ENCODE assay signal across 8 mouse cellular contexts in the genomic region with DNA sequence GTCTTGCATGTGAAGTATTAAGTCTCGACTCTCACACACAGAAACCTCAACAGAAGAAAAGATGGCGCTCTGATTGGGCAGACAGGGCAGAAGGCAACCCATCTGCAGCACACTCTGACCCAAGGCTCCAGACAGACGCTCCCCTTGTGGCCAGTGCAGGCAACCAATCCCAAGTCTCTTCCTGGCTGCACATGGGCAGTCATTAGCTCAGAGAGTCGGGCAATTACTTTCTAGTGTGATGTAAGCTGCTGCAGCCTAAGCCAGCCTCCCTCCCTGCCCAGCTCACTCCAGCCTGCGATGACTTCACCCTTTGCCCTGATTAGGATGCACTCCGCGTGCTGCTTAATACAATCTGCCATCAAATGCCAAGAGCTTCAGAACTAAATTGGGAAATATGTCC.
DNase-seq lines count a peak whose midpoint lies in the region; ATAC-seq and TF ChIP-seq lines count a peak whose summit lies in the region.

No protein-coding gene starts in this region.

- 0 out of 2 replicates have a peak, but pooled peaks have one; percentile 39 for ATAC-seq in lung, embryonic 14.5 days (ENCODE audit: insufficient read depth)
- ATAC-seq in forebrain, postnatal 0 days: peak; percentile 89
- peak; percentile 56; the same call in 1 of the 2 replicates for ATAC-seq in intestine, embryonic 14.5 days (replicated peaks; ENCODE audit: low FRiP score, low TSS enrichment, low read depth)
- no peak for ATAC-seq in liver, postnatal 0 days

- no peaks in the 10 kb centered on the region for H3K27me3 ChIP-seq in lung, embryonic 14.5 days (ENCODE audit: insufficient read depth, low read length)
- H3K27me3 ChIP-seq in forebrain, postnatal 0 days (ENCODE audit: insufficient read depth, low read length): no peaks in the 10 kb centered on the region
- no peaks in the 10 kb centered on the region for H3K27me3 ChIP-seq in intestine, embryonic 14.5 days (replicated peaks; ENCODE audit: control insufficient read depth, insufficient read depth, low read length)
- H3K27me3 ChIP-seq in liver, postnatal 0 days (ENCODE audit: insufficient read depth, low read length): no peaks in the 10 kb centered on the region

- no peak overlapping the region for H3K4me3 ChIP-seq in lung, embryonic 14.5 days (ENCODE audit: low read depth, low read length)
- no peak overlapping the region for H3K4me3 ChIP-seq in forebrain, postnatal 0 days (ENCODE audit: low read depth, low read length)
- H3K4me3 ChIP-seq in intestine, embryonic 14.5 days (ENCODE audit: low read depth, low read length): no peak overlapping the region
- H3K4me3 ChIP-seq in liver, postnatal 0 days (ENCODE audit: low read depth, low read length): no peak overlapping the region

- no peak for TF ChIP-seq EP300 in liver, postnatal 0 days (IDR thresholded peaks at IDR 0.05; ENCODE audit: low read depth)

- WGBS in lung, embryonic 14.5 days: 57% methylated on average over 7 of the region's 7 CpGs
- 16% methylated on average over 7 of the region's 7 CpGs for WGBS in forebrain, postnatal 0 days
- 49% methylated on average over 7 of the region's 7 CpGs for WGBS in intestine, embryonic 14.5 days
- WGBS in liver, postnatal 0 days (ENCODE audit: insufficient replicate concordance): 74% methylated on average over 7 of the region's 7 CpGs

- TF ChIP-seq CTCF in lung, embryonic 14.5 days (IDR thresholded peaks at IDR 0.05; ENCODE audit: low read depth): no peak; the same call in 1 of the 2 replicates
- peak; percentile 49 for TF ChIP-seq CTCF in forebrain, postnatal 0 days (IDR thresholded peaks at IDR 0.05; ENCODE audit: low read depth)
- no peak for TF ChIP-seq CTCF in liver, postnatal 0 days (IDR thresholded peaks at IDR 0.05; ENCODE audit: low read depth)

- peaks cover 44% of the 10 kb centered on the region for H3K36me3 ChIP-seq in lung, embryonic 14.5 days (ENCODE audit: insufficient read depth)
- peaks cover 22% of the 10 kb centered on the region for H3K36me3 ChIP-seq in forebrain, postnatal 0 days (ENCODE audit: insufficient read depth)
- peaks cover 40% of the 10 kb centered on the region for H3K36me3 ChIP-seq in intestine, embryonic 14.5 days (ENCODE audit: control insufficient read depth, insufficient read depth, low read length)
- peaks cover 30% of the 10 kb centered on the region for H3K36me3 ChIP-seq in liver, postnatal 0 days (replicated peaks; ENCODE audit: insufficient read depth, low read length)

- no peak for DNase-seq in lung, embryonic 14.5 days
- DNase-seq in lung, postnatal 14 days: no peak
- DNase-seq in cerebellum, adult 18-20 months: peak; percentile 71 to 85
- DNase-seq in forebrain, postnatal 0 days: peak; percentile 71
- DNase-seq in intestine, embryonic 14.5 days (ENCODE audit: low spot score): no peak
- DNase-seq in retina, adult 2 months (ENCODE audit: low read depth, low spot score): peak; percentile 44
- no peak for DNase-seq in liver, postnatal 0 days
- no peak for DNase-seq in spleen, postnatal 36 days (ENCODE audit: low spot score in 2 of 2)

- no peaks in the 10 kb centered on the region for H3K9me3 ChIP-seq in lung, embryonic 14.5 days (ENCODE audit: low read depth, low read length)
- H3K9me3 ChIP-seq in forebrain, postnatal 0 days (ENCODE audit: low read length): no peaks in the 10 kb centered on the region
- no peaks in the 10 kb centered on the region for H3K9me3 ChIP-seq in intestine, embryonic 14.5 days (ENCODE audit: control insufficient read depth, low read length)
- no peaks in the 10 kb centered on the region for H3K9me3 ChIP-seq in liver, postnatal 0 days (ENCODE audit: low read length)

- no peak overlapping the region for H3K27ac ChIP-seq in lung, embryonic 14.5 days (ENCODE audit: low read depth)
- H3K27ac ChIP-seq in forebrain, postnatal 0 days (ENCODE audit: low read depth, low read length): peak overlapping the region; percentile 66
- no peak overlapping the region for H3K27ac ChIP-seq in intestine, embryonic 14.5 days (ENCODE audit: low read depth)
- no peak overlapping the region for H3K27ac ChIP-seq in liver, postnatal 0 days (ENCODE audit: low read depth)

- H3K4me2 ChIP-seq in lung, embryonic 14.5 days: no peak overlapping the region
- H3K4me2 ChIP-seq in forebrain, postnatal 0 days (ENCODE audit: low read depth): no peak overlapping the region
- no peak overlapping the region for H3K4me2 ChIP-seq in intestine, embryonic 14.5 days (ENCODE audit: low read length)
- no peak overlapping the region for H3K4me2 ChIP-seq in liver, postnatal 0 days (ENCODE audit: low read depth, low read length)

- H3K9ac ChIP-seq in lung, embryonic 14.5 days: no peak overlapping the region
- H3K9ac ChIP-seq in forebrain, postnatal 0 days: no peak overlapping the region
- no peak overlapping the region for H3K9ac ChIP-seq in intestine, embryonic 14.5 days (ENCODE audit: low read length)
- no peak overlapping the region for H3K9ac ChIP-seq in liver, postnatal 0 days (replicated peaks)

- H3K4me1 ChIP-seq in lung, embryonic 14.5 days (ENCODE audit: insufficient read depth): peaks cover 5% of the 10 kb centered on the region; the same call in 1 of the 2 replicates
- peaks cover 8% of the 10 kb centered on the region for H3K4me1 ChIP-seq in forebrain, postnatal 0 days (ENCODE audit: insufficient read depth)
- peaks cover 13% of the 10 kb centered on the region for H3K4me1 ChIP-seq in intestine, embryonic 14.5 days (replicated peaks; ENCODE audit: control insufficient read depth, insufficient read depth, low read length)
- H3K4me1 ChIP-seq in liver, postnatal 0 days (ENCODE audit: insufficient read depth): no peaks in the 10 kb centered on the region

Comparison
In these comparisons a context has a peak if more than half of its experiments do, and no peak if none do; other contexts are left out.
1. DNase-seq: peak in cerebellum, adult 18-20 months (2 of 2), forebrain, postnatal 0 days (single experiment) and retina, adult 2 months (single experiment); none in lung, embryonic 14.5 days (single experiment), lung, postnatal 14 days (single experiment), intestine, embryonic 14.5 days (single experiment), liver, postnatal 0 days (single experiment) and spleen, postnatal 36 days (0 of 2).